Comparison of ENCODE assay signal across 22 mouse cellular contexts in genomic region chr9:44144718-44145060, GRCm38 (mm10). TPM values are rescaled to one million over a fixed set of nuclear protein-coding genes. Genes with fewer than 3 reads are reported as not detected.
DNase-seq lines count a peak whose midpoint lies in the region; ATAC-seq and TF ChIP-seq lines count a peak whose summit lies in the region.
"Had no signal": no experiment of that assay in that cellular context is flagged by ENCODE, and none has a peak within 500 bp of the region (broad histone marks: within the 10 kb centered on the region; RNA-seq: fewer than 3 reads in every experiment).

No protein-coding gene starts in this region.

- H3K27ac ChIP-seq in heart, embryonic 13.5 days (replicated peaks), result peak overlapping the region; percentile 45; the same call in 1 of the 2 replicates
- H3K27ac ChIP-seq in small intestine, adult 2 months (ENCODE audit: insufficient read depth, low read depth, low read length), result 0 out of 2 replicates have a peak overlapping the region, but pooled peaks have one; percentile 26
- H3K27ac ChIP-seq: embryonic facial prominence, embryonic 10.5 days; forebrain, embryonic 12.5 days; heart, adult 2 months; hindbrain, embryonic 15.5 days; limb, embryonic 15.5 days; liver, embryonic 15.5 days; midbrain, embryonic 12.5 days; neural tube, embryonic 12.5 days had no signal

- TF ChIP-seq POLR2A in small intestine, adult 2 months (IDR thresholded peaks at IDR 0.05; ENCODE audit: low read depth, low read length), result no peak

- H3K4me1 ChIP-seq in heart, embryonic 13.5 days, result peaks cover 33% of the 10 kb centered on the region
- no peaks in the 10 kb centered on the region for H3K4me1 ChIP-seq in small intestine, adult 2 months (ENCODE audit: control insufficient read depth, insufficient read depth, insufficient read length, low read length)
- H3K4me1 ChIP-seq: forebrain, embryonic 12.5 days; hindbrain, embryonic 15.5 days; limb, embryonic 15.5 days; liver, embryonic 15.5 days; neural tube, embryonic 12.5 days had no signal

- no peak overlapping the region for H3K4me3 ChIP-seq in heart, embryonic 13.5 days
- H3K4me3 ChIP-seq in small intestine, adult 2 months (ENCODE audit: low read depth, low read length), result no peak overlapping the region
- H3K4me3 ChIP-seq: embryonic facial prominence, embryonic 10.5 days; forebrain, embryonic 12.5 days; heart, adult 2 months; hindbrain, embryonic 15.5 days; limb, embryonic 15.5 days; liver, embryonic 15.5 days; midbrain, embryonic 12.5 days; neural tube, embryonic 12.5 days had no signal

- H3K4me2 ChIP-seq in heart, embryonic 13.5 days, result no peak overlapping the region
- H3K4me2 ChIP-seq: forebrain, embryonic 12.5 days; hindbrain, embryonic 15.5 days; limb, embryonic 15.5 days; liver, embryonic 15.5 days; midbrain, embryonic 12.5 days; neural tube, embryonic 12.5 days had no signal

- H3K27me3 ChIP-seq in heart, embryonic 13.5 days (replicated peaks), result no peaks in the 10 kb centered on the region
- no peaks in the 10 kb centered on the region for H3K27me3 ChIP-seq in small intestine, adult 2 months (ENCODE audit: control insufficient read depth, insufficient read depth, low read length)
- H3K27me3 ChIP-seq: forebrain, embryonic 12.5 days; hindbrain, embryonic 15.5 days; limb, embryonic 15.5 days; liver, embryonic 15.5 days; midbrain, embryonic 12.5 days; neural tube, embryonic 12.5 days had no signal

- intact Hi-C loops in heart, postnatal 14 days (cut with DNase I), result no loop called here
- intact Hi-C loops in left cerebral cortex, postnatal 4 days (cut with DNase I), result no loop called here

- H3K9me3 ChIP-seq in heart, embryonic 13.5 days, result no peaks in the 10 kb centered on the region
- H3K9me3 ChIP-seq: embryonic facial prominence, embryonic 10.5 days; forebrain, embryonic 12.5 days; hindbrain, embryonic 15.5 days; limb, embryonic 15.5 days; liver, embryonic 15.5 days; midbrain, embryonic 12.5 days; neural tube, embryonic 12.5 days had no signal

- DNase-seq in heart, postnatal 14 days, result no peak
- DNase-seq in left cerebral cortex, postnatal 4 days, result peak; percentile 21
- no peak for DNase-seq in left cerebral cortex, adult 8-10 months (ENCODE audit: low spot score in 2 of 2)
- peak; percentile 67 for DNase-seq in cerebellum, adult 8-10 months
- DNase-seq in thymus, postnatal 4 days, result no peak
- DNase-seq in adrenal gland, adult 2 months, result no peak
- DNase-seq: adrenal gland, adult 8-10 months; gastrocnemius, postnatal 14 days; spleen, adult 18-20 months had no signal

- peaks cover 86% of the 10 kb centered on the region for H3K36me3 ChIP-seq in heart, embryonic 13.5 days
- H3K36me3 ChIP-seq in small intestine, adult 2 months (ENCODE audit: control insufficient read depth, insufficient read depth, low read length), result peaks cover 45% of the 10 kb centered on the region

- no peak for ATAC-seq in heart, embryonic 13.5 days (ENCODE audit: extremely low read depth, insufficient number of reproducible peaks, low FRiP score, low TSS enrichment)

- TF ChIP-seq CTCF in small intestine, adult 2 months (IDR thresholded peaks at IDR 0.05; ENCODE audit: extremely low read depth, insufficient read length, insufficient replicate concordance, low read depth, low read length), result no peak

- H3K9ac ChIP-seq in heart, embryonic 13.5 days, result no peak overlapping the region
- H3K9ac ChIP-seq: forebrain, embryonic 12.5 days; hindbrain, embryonic 15.5 days; limb, embryonic 15.5 days; liver, embryonic 15.5 days; midbrain, embryonic 12.5 days; neural tube, embryonic 12.5 days had no signal

RNA-seq across cellular contexts. Expression of gene Mcam, which starts 10.4 kb away (rescaled TPM):
- polyA plus RNA-seq in heart, embryonic 13.5 days (2015; fragmentation: Nextera tagmentation; extraction: Ambion mirVana), result 112 and 127 TPM in 2 replicates
- 10 to 100 TPM; 81.2 to 82.3 TPM for total RNA-seq in heart, postnatal 14 days (2021)
- 10 to 100 TPM; 13.7 to 16.9 TPM for total RNA-seq in left cerebral cortex, postnatal 4 days (2021)
- total RNA-seq in left cerebral cortex, adult 8-10 months (2022), result 10 to 100 TPM; 12.0 to 15.2 (median 13.9) TPM
- 14.2 and 14.3 TPM in 2 replicates for polyA plus RNA-seq in small intestine, adult 2 months (2012; rRNA removed)
- 10 to 100 TPM; 30.5 to 52.2 TPM for total RNA-seq in adrenal gland, adult 2 months (2021)
- polyA plus RNA-seq in adrenal gland, adult 2 months (2012; rRNA removed), result 24.9 and 39.4 TPM in 2 replicates

RNA-seq across cellular contexts. Expression of gene Rnf26, which starts 31.4 kb away (rescaled TPM):
- 38.5 and 39.3 TPM in 2 replicates for polyA plus RNA-seq in heart, embryonic 13.5 days (2015; fragmentation: Nextera tagmentation; extraction: Ambion mirVana)
- total RNA-seq in heart, postnatal 14 days (2021), result 10 to 100 TPM; 10.1 to 11.3 TPM
- 10 to 100 TPM; 31.1 to 33.1 TPM for total RNA-seq in left cerebral cortex, postnatal 4 days (2021)
- total RNA-seq in left cerebral cortex, adult 8-10 months (2022), result 10 to 100 TPM; 26.9 to 33.4 (median 30.6) TPM
- 16.9 and 26.4 TPM in 2 replicates for polyA plus RNA-seq in small intestine, adult 2 months (2012; rRNA removed)
- 10 to 100 TPM; 28.7 to 30.4 TPM for total RNA-seq in adrenal gland, adult 2 months (2021)
- 72.9 and 76.9 TPM in 2 replicates for polyA plus RNA-seq in adrenal gland, adult 2 months (2012; rRNA removed)

RNA-seq across cellular contexts. Expression of gene Gm49380, which starts 31.4 kb away (rescaled TPM):
- not detected in 2 replicates for polyA plus RNA-seq in heart, embryonic 13.5 days (2015; fragmentation: Nextera tagmentation; extraction: Ambion mirVana)
- total RNA-seq in heart, postnatal 14 days (2021), result under 1 TPM in 1 of 2 experiments, not detected in 1; 0.12 TPM
- under 1 TPM in 1 of 2 experiments, not detected in 1; 0.44 TPM for total RNA-seq in left cerebral cortex, postnatal 4 days (2021)
- total RNA-seq in left cerebral cortex, adult 8-10 months (2022), result under 1 TPM in 2 of 4 experiments, not detected in 2; 0.67 to 0.78 TPM
- not detected in 2 replicates for polyA plus RNA-seq in small intestine, adult 2 months (2012; rRNA removed)
- total RNA-seq in adrenal gland, adult 2 months (2021), result under 1 TPM; 0.12 to 0.76 TPM
- 1.1 TPM in 1 of 2 replicates, not detected in the other for polyA plus RNA-seq in adrenal gland, adult 2 months (2012; rRNA removed)
- total RNA-seq: common myeloid progenitor, adult 5-6 weeks; megakaryocyte progenitor cell, adult 5-6 weeks had no signal
- polyA plus RNA-seq: heart, adult 2 months; hindbrain, embryonic 15.5 days; liver, embryonic 15.5 days had no signal

RNA-seq across cellular contexts. Expression of gene C1qtnf5, which starts 37.6 kb away (rescaled TPM):
- polyA plus RNA-seq in heart, embryonic 13.5 days (2015; fragmentation: Nextera tagmentation; extraction: Ambion mirVana), result 1.1 and 2.1 TPM in 2 replicates
- 10 to 100 TPM; 15.2 to 19.5 TPM for total RNA-seq in heart, postnatal 14 days (2021)
- total RNA-seq in left cerebral cortex, postnatal 4 days (2021), result 10 to 100 TPM in 1 of 2 experiments, 1 to 10 TPM in 1; 5.3 to 10.6 TPM
- total RNA-seq in left cerebral cortex, adult 8-10 months (2022), result 10 to 100 TPM; 24.1 to 32.7 (median 26.3) TPM
- 6.4 and 7.0 TPM in 2 replicates for polyA plus RNA-seq in small intestine, adult 2 months (2012; rRNA removed)
- total RNA-seq in adrenal gland, adult 2 months (2021), result 10 to 100 TPM; 11.2 to 17.6 TPM
- polyA plus RNA-seq in adrenal gland, adult 2 months (2012; rRNA removed), result 32.4 and 34.3 TPM in 2 replicates
- total RNA-seq: common myeloid progenitor, adult 5-6 weeks; megakaryocyte progenitor cell, adult 5-6 weeks had no signal

RNA-seq across cellular contexts. Expression of gene Mfrp, which starts 43.2 kb away (rescaled TPM):
- not detected in 2 replicates for polyA plus RNA-seq in heart, embryonic 13.5 days (2015; fragmentation: Nextera tagmentation; extraction: Ambion mirVana)
- total RNA-seq in heart, postnatal 14 days (2021), result not detected
- total RNA-seq in left cerebral cortex, postnatal 4 days (2021), result not detected
- 1 to 10 TPM in 2 of 4 experiments, under 1 TPM in 2; 0.30 to 3.6 (median 0.95) TPM for total RNA-seq in left cerebral cortex, adult 8-10 months (2022)
- polyA plus RNA-seq in small intestine, adult 2 months (2012; rRNA removed), result 0.04 TPM in 2 replicates
- total RNA-seq in adrenal gland, adult 2 months (2021), result under 1 TPM in 1 of 2 experiments, not detected in 1; 0.10 TPM
- polyA plus RNA-seq in adrenal gland, adult 2 months (2012; rRNA removed), result 0.40 TPM in 1 of 2 replicates, not detected in the other
- total RNA-seq: common myeloid progenitor, adult 5-6 weeks; heart, postnatal 25 days had no signal
- polyA plus RNA-seq: liver, embryonic 15.5 days; midbrain, embryonic 12.5 days had no signal

Comparison
In these comparisons a context has a peak if more than half of its experiments do, and no peak if none do; other contexts are left out.
1. DNase-seq: peak in left cerebral cortex, postnatal 4 days (single experiment) and cerebellum, adult 8-10 months (single experiment); none in heart, postnatal 14 days (0 of 2), left cerebral cortex, adult 8-10 months (0 of 2), thymus, postnatal 4 days (single experiment) and adrenal gland, adult 2 months (single experiment).